Mouse (Mus musculus): ENCODE measurements around the gene 1700025F22Rik.
"Not testable (repeated sequence)": the region's sequence is repeated elsewhere in the genome, so short reads cannot be mapped to it uniquely, and the experiment has no call there.

Gene 1700025F22Rik

DNA sequence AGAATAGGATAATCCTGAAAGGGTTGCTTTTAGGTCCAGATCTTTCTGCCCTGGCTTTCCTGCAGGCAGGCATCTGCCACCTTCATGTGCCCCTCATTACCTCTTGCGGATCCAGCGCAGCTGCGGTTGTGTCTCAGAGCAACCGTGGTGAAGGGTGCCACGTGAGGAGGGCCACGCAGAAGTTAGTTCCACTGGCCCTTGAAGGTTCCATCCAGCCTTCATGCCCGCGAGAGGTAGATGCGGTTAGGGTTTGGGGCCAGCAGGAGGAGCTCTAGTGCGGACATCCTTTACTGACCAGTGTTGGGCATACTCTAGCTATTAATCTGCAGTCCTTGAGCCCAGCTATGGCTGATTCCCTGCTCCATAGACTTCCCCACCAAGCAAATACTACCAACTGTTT is at the start of gene 1700025F22Rik:
1700025F22Rik (minus strand) TSS at position 149 of the 400 bp plus-strand sequence.
- peak; percentile 4 to 6 for DNase-seq (ENCODE audit: low spot score in 2 of 2)

DNA sequence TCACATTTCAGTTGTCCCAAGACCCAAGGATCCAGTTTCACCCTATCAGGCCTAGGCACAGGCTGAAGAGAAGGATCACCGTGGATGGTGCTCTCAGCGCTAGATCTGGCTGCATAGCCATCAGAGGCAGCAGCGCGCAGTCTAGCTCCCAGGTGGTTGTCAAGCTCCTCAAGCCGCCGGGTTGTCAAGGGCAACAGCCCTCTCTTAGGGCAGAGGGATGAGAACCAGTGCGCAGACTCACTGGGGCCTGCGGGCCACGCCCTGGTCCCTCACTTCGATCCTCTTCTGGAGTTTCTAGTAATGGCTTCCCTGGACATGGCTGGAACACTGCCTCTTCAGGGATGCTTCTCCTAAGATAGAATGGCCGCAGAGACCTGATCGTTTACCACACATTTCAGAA is 31.4 kb upstream of the 1700025F22Rik start, which contains the start of gene Ms4a13:
Ms4a13 (minus strand) TSS at position 192 of the 400 bp plus-strand sequence.
- DNase-seq (ENCODE audit: low spot score in 2 of 2): no peak

DNA sequence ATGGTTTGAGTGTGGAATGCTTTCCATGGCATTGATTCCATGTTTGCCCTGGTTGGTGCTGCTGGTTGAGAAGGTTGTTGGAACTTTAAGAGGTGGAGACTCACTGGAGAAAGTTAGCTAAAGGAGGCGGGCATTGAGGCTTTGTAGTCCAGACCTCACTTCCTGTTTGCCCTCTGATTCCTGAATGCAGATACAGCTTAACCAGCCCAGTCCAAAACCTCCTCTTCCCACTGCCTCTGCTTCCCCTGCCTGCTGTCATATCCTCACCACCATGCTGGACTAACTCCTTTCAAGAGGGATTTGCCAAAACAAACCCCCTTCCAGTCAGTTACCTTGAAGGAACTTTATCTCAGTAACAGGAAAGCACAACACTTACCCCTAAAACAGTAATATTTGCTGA is 27.4 kb upstream of the 1700025F22Rik start:
- DNase-seq (ENCODE audit: low spot score in 2 of 2): no peak

- DNase-seq (ENCODE audit: low spot score in 2 of 2): no peak
Observed at GRCm38 (mm10) chr19:11184121-11184520, 19.0 kb upstream of the 1700025F22Rik start.

DNA sequence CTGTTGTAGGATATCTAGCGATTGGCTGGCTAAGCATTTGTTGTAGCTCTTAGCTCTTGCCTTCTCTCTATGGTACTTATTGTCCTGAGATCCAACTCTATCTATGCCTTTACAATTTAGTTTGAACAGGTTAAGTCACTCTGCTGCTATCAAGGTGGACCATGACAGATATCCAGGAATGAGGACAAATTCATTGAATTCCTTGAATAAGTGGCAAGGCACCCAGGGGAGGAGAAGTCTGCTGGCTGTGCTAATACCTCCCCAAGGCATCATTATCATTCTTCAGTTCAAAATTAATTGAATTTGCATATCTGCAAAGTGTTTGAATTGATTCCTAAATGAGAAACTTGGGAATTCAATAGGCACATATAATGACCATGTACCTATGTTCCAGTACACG is 12.3 kb upstream of the 1700025F22Rik start:
- no peak for DNase-seq (ENCODE audit: low spot score in 2 of 2)

DNA sequence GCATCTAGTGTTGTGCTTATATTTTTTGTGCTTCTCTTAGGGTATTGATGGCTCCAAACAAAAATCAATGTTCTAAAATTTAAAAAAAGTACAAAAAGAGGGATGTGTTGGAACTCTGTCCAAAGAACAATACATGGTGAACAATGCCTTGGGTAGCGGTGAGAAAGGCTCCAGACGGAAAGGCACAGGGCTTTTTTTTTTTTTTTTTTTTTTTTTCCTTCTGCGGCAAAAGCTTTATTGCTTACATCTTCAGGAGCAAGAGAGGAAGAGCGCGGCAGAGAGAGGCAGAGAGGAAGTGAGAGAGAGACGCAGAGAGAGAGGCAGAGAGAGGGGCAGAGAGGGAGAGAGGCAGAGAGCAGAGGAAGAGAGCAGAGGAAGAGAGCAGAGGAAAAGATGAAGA is 7.2 kb downstream of the 1700025F22Rik start:
- not testable (repeated sequence) for DNase-seq (ENCODE audit: low spot score in 2 of 2)

DNA sequence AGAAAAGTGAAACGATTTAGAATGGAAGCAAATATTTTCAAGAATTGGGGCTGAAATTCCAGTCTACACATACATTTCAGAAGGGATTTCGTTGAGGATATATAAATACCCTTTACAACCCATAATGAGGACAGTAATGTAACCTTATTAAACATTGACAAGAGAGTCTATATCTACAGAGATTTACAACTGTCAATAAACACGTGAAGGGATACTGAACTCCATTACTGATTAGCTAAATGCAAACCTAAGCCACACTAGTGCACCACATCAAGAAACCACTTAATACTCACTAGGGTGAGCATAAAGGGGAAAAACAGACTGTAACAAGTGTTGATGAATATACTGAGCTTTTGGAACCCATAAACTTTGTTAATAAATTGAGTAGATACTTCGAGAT is 29.8 kb downstream of the 1700025F22Rik start:
- DNase-seq (ENCODE audit: low spot score in 2 of 2): no peak

GRCm38 (mm10) chr19:11134852-11135251 is 30.3 kb downstream of the 1700025F22Rik start:
- DNase-seq (ENCODE audit: low spot score in 2 of 2): no peak

DNA sequence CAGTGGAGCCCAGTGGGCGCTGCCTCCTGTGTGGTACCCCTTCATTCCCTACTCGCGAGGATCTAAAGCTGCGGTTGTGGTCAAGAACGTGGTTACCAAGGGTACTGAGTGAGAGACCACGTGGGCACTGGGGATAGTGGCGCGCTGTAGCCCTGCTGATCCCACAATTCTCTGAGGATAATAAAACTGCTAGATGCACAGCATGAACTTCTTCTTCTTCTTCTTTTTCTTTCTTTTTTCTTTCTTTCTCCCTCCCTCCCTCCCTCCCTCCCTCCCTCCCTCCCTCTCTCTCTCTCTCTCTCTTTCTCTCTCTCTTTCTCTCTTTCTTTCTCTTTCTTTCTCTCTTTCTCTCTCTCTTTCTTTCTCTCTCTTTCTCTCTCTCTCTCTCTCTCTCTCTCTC is 34.3 kb downstream of the 1700025F22Rik start, which contains the start of gene 1700017D01Rik:
1700017D01Rik (minus strand) TSS at position 101 of the 400 bp plus-strand sequence.
- not testable (repeated sequence) for DNase-seq (ENCODE audit: low spot score in 2 of 2)

DNA sequence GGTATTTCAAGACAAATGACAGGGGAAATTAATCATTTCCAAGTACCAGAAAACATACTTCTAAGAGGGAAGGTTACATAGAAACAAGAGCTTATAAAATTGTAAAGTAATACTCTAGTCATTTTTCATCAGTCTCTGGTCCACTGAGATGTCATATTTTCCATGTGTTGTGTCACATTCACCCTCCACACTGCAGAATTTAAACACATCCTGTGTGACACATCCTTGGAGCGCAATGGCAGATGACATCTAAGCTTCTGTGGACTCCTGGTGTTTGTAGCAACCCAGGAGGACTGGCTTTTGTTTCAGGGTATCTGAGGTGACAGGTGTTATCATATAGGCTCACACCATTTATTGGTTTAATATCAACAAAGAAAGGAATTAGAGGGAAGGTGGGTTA is 35.4 kb downstream of the 1700025F22Rik start:
- no peak for DNase-seq (ENCODE audit: low spot score in 2 of 2)

DNA sequence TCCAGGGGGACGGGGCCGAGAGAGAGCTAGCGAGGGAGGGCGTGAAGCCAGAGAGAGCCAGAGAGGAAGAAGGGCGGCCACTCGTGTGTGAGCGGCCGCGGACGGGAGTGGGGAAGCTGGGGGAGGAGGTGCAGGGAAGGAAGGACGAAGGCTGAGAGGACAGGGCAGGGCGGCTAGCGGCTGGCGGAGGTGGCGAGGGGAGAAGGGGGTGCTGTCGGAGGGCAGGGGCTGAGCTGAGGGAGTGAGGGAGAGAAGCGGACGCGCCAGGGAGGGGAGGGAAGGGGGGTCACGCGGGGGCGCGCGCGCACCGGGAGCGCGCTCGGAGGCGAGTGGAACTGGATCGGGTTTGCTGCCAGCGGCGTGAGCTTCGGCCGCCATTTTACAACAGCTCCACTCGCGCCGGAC is 44.1 kb downstream of the 1700025F22Rik start:
- DNase-seq (ENCODE audit: low spot score in 2 of 2): peak in 1 of 2 experiments; percentile 10

- DNase-seq (ENCODE audit: low spot score in 2 of 2): no peak
Observed at GRCm38 (mm10) chr19:11119338-11119737, 45.8 kb downstream of the 1700025F22Rik start.

DNA sequence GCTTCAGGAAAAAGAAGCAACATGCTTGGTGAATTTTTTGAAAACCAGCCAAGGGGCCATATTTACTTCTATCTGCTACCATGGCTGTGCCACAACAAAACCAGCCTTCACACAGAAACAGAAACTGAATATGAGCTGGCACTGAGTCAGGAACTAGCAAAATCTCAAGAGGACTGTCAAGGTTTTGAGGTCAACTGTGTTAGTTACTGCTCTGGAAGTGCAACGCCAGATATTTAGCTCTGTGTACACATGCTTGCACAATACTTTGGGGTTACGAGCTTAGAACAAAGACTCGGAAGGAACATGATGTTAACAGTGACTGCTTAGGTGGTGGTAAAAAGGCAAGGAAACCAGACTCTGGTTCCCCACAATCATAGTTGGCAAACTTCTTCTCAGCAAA is 57.4 kb downstream of the 1700025F22Rik start:
- DNase-seq (ENCODE audit: low spot score in 2 of 2): peak in 1 of 2 experiments; percentile 48

DNA sequence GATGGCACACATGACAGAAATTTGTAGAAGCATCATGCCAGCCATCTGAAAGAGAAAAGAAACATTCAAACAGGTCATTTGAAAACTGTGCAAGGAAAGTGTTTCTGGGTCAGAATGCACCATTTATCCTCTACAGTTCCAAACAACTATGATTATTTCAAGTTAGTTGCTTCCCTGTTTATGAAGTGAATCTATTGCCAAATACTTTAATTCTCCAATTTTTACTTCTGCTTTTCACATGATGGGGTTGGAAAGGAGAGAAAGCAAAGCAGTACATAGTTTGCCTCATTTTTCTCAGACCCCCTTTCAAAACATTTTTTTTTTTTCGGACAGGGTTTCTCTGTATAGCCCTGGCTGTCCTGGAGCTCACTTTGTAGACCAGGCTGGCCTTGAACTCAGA is 63.2 kb downstream of the 1700025F22Rik start:
- no peak for DNase-seq (ENCODE audit: low spot score in 2 of 2)

DNA sequence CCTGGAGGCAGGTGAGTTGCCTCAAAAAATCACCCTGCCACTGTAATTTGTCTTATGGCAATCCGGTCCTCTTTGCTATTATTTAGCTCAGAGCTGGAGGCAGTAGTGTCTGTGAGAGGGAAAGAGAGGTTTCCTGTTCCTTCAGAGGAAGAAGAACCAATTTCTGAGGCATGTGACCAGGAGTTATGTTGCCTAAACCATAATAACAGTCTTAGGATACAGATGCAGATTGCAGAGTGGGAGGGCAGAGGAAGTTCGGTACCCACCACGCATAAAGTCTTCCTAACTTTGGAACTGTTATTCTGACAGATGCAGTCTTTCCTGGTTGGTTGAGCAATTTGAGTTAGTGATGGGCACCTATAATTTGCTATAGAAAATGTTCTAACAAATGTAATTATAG is 66.7 kb downstream of the 1700025F22Rik start:
- no peak for DNase-seq (ENCODE audit: low spot score in 2 of 2)

GRCm38 (mm10) chr19:11092131-11092530 is 73.0 kb downstream of the 1700025F22Rik start:
- DNase-seq (ENCODE audit: low spot score in 2 of 2): not testable (repeated sequence)
